Mouse (Mus musculus) left cerebral cortex, adult 11 months (tissue): ENCODE data around the gene Rnf34.

Experiments
- DNase-seq: peaks from one replicate; pipeline ENCODE4 v3.0.0; 2022; ENCODE audit warnings: low spot score

Rnf34 gene

GRCm38 (mm10) chr5:122849521-122850318 is at the start of gene Rnf34:
Gene Rnf34, plus strand, starts transcription at chr5:122850048.
- DNase-seq: peak; percentile 95

DNA sequence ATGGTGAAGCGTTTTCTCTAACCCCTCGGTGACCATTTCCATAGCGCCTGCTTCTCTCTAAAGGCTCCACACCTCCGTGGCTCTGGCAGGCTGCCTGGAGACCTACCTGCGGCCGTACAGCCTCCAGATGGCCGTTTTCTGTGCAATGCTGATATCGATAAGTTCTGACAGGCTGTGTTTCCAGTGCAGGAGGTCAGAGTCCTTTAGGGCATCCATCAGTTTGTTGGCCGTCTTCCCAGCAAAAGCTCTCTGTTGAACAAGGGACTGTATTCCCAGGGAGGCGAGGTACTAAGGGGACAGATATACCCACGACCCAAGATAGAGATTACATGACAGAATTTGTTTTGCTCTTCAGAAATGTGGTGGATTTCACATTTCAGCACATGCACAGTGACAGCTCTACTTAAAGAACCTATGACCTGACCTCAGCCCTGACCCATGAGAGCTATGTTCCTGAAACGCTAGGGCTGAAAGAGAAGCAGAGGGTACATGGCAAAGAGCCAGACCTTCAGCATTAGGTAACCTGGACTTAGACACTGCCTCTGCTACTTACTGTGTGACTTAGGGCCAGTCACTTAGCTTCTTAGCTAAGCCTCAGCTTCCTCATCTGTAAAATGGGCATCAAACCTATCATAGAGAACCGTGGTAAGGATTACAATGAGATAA is 49.4 kb upstream of the Rnf34 start:
- no peak for DNase-seq

- no peak for DNase-seq
These were observed 48.2 kb upstream of the Rnf34 start for GRCm38 (mm10) chr5:122801684-122802083.

GRCm38 (mm10) chr5:122802706-122803105 is 47.1 kb upstream of the Rnf34 start:
- no peak for DNase-seq

GRCm38 (mm10) chr5:122805503-122805902 is 44.3 kb upstream of the Rnf34 start:
- no peak for DNase-seq

DNA sequence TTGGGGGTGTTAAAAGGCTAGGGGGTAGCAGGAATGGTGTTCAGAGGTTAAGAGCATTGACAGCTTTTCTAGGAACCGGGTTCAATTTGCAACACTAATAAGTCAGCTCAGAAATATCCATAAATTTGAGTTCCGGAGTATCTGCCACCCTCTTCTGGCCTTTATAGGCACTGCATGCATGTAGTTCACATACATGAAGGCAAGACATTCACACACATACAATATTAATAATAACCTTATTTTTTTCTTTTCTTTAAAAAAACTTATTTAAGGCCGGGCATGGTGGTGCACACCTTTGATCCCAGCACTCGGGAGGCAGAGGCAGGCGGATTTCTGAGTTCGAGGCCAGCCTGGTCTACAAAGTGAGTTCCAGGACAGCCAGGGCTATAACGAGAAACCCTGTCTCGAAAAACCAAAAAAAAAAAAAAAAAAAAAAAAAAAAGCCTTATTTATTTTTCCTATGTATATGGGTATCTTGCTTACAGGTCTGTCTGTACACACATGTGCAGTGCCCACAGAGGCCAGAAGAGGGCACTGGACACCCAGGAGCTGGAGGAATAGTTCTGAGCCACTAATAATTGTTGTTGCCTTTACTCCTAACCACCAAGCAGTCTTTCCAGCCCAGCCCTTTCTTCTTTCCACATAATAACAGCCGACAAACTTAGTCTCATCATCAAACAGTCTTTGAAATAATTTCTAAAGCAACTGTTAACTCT is 38.3 kb upstream of the Rnf34 start:
- no peak for DNase-seq

GRCm38 (mm10) chr5:122812699-122813098 is 37.1 kb upstream of the Rnf34 start:
- DNase-seq: no peak

DNA sequence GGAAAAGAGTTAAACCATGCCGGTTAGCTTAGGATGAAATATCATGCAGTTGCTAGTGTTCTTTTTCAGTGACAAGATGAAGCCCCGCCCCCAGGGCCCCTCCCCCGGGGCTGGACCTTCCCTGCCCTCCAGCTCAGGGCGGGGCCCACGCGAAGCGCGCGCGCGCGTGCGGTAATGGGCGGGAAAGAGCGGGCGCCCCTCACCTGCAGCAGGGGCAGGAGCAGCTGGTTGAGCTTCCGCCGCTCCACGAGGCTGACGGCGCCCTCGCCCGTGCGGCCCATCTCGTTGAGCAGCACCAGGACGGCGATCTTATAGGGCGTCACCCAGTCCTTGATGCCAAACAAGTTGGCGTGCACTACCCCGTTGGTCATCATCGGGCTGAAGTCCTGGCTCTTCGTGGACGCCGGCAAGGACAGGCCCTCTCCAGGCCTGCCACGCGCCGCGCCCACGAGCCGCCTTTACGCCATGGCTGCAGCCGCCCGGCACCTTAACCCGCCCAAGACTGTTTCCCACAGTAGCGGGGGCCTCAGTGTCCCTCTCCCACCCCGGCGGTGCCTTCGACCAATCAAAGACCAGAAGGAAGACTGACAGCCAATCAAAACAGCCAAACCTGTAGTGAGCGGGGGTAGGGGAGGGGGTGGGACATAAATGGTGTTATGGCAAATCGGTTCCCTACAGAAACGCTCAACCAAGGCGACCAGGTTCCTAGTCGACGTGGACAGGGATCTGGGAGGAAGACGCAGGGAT is 28.9 kb upstream of the Rnf34 start, which contains the start of gene Anapc5:
Anapc5 (minus strand) TSS at position 563 of the 747 bp plus-strand sequence.
- peak; percentile 89 for DNase-seq

DNA sequence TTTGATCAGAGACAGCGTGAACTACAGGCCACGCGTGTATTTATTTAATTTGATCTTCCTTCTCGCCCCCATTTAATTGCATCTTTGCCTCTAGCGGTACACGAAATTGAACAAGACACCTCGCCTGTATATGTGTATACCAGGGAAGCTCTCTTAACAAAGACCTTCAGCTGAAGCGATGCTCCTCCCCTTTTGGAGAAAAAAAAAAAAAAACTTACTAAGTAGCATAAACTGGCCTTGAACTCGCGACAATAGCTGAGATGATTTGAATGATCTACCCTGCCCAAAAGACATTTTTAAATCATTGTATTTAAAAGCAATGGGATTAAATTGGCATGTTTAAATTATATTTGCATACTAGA is 28.3 kb upstream of the Rnf34 start:
- no peak for DNase-seq

- no peak for DNase-seq
These were observed 27.4 kb upstream of the Rnf34 start for GRCm38 (mm10) chr5:122822441-122822840.

DNA sequence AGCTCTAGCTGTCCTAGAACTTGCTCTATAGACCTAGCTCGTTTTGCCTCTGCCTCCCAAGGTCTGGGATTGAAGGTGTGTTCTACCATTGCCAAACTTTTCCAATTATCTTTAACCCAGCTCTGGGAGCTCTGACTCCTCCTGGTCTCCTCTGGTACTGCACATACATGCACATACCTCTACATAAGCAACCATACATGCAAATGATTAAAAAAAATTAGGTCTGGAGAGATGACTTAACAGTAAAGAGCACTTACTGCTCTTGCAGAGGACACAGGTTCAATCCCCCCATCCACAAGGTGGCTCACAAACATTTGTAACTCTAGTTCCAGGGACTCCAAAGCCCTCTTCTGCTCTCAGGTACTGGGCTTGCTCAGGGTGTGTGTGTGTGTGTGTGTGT is 25.9 kb upstream of the Rnf34 start:
- DNase-seq: no peak

DNA sequence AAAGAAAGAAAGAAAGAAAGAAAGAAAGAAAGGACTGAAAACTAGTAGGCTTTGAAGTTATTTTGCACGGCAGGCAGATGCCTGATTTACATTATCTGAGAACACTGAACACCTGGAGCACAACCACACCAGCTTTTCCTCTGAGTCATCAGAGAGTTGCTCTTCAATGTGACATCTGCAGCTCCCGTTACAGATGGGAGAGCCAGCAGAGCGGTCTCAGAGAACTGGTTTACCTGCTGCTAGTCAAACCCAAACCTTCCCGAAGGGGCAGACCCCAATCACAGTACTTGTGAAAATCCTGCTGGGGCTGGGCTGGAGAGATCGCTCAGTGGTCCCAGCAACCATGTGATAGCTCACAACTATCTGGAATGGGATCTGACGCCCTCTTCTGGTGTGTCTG is 25.4 kb upstream of the Rnf34 start:
- no peak for DNase-seq

GRCm38 (mm10) chr5:122825099-122825498 is 24.7 kb upstream of the Rnf34 start:
- no peak for DNase-seq

DNA sequence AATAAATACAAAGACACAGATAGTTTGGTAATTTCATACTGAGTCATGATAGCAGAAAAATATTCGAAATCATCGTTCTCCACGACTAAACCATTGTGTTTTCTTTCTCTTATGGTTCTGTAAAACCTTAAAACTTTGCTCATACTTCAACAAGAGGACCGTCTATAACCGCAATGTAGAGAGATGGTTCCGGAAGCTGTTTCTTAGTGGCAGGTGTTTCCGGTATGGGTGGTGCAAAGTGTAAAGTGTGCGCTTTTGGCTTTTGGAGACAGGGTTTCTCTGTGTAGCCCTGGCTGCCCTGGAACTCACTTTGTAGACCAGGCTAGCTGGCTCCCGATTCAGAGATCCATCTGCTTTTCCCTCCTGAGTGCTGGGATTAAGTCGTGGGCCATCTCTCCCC is 17.3 kb upstream of the Rnf34 start:
- DNase-seq: no peak

DNA sequence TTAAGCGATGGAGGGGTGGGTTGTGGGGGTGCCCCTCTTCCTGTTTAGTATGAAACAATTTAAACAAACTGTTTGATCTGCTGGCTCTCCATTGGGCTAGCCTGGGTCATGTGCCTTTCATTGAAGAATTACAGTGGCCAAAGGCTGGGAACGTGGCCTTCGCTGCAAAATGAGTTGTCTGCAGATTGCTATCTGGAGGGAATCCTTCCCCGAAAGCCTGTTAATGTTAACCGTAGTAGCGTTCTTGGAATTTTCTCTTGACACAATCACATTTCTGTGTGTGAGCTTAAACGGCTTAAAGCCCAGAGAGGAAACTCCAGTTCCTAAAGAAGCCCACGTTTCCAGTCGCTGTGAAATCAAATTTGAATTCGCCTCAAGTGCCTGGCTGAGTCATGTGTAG is 16.9 kb upstream of the Rnf34 start:
- DNase-seq: no peak

DNA sequence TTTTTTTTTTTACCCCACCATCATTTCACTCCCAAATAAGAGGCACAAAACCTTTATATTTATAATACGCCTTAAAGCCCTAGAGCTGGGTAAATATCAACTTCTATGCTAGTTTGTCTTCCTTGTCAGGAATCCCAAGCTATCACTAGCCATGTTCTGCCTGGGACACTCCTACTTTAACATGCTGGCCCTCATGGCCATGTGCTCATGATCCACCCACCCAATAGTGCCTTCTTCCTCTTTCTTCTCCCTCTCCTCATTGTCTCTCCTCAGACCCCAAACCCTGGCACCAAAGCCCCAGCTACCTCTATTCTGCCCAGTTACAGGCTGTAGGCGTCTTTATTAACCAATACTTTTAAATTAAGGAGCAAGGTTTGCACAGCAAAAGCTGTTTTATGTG is 8.7 kb upstream of the Rnf34 start:
- no peak for DNase-seq

GRCm38 (mm10) chr5:122843799-122844198 is 6.0 kb upstream of the Rnf34 start:
- DNase-seq: no peak

- DNase-seq: peak; percentile 24
These were observed 613 bp downstream of the Rnf34 start for GRCm38 (mm10) chr5:122850319-122851002.

DNA sequence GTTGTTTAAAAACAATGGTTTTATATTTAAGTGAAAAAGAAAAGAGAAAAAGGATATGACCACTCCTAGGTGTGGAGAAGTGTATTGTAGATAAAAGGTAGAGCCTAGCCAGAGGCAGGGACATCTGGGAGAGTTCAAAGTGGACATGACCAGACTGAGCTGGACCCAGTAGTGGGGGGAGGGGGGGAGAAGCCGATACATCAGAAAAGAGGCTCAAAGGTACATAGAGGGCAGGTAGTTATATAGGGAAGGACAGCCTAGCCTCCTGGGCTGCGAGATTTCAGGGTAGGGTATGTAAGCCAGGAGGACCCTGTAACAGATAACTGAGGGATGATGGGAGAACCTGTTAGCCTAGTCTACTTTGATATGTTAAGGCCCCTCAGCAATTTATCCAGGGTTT is 2.8 kb downstream of the Rnf34 start:
- no peak for DNase-seq

GRCm38 (mm10) chr5:122855858-122856257 is 6.0 kb downstream of the Rnf34 start:
- DNase-seq: no peak

DNA sequence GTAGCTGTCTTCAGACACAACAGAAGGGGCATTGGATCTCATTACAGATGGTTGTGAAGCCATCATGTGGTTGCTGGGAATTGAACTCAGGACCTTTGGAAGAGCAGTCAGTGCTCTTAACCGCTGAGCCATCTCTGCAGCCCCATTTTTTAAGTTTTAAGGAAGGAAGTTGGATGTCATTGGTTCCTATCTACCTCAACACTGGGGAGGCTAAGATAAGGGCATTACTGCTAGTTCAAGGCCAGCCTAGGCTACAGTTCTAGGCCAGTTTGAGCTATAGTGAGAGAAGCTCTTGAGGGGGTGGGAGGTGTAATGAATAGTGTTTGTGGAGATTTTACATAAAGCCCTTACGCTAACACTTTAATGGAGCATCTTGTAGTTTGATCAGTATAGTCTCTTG is 13.2 kb downstream of the Rnf34 start:
- DNase-seq: no peak

DNA sequence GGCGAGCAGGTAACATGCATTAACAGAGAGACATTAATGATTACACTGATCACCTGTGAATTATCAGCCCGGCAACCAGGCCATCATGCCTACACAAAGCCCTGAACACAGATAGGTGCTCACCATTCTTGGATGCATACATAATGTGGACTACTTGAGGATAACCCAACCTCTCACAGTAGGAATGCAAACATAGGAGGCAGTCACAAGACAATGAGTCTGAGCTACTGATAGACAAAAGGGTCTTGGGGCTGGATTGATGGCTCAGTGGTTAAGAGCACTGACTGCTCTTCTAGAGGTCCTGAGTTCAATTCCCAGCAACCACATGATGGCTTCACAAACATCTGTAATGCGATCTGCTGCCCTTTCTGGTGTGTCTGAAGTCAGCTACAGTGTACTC is 22.8 kb downstream of the Rnf34 start:
- no peak for DNase-seq
